Mouse (Mus musculus) thymus, adult 2 months (tissue): ENCODE measurements at regions not wholly inside any gene's neighbourhood (a gene's known extent, or its start where the extent isn't known, plus 50 kb on each side); places are given as distances from the start of the nearest gene placed in this dataset.

Experiments used
- CTCF ChIP-seq: fragments of 200-500 bp; IDR thresholded peaks from 2 replicates; pipeline ENCODE4 v1.5.1; 2012; ENCODE audit warnings: mild to moderate bottlenecking, control low read depth, low read length, moderate library complexity, borderline replicate concordance; ENCODE audit not compliant: control insufficient read depth, poor library complexity, insufficient read depth; ENCODE audit errors: extremely low read depth
- POLR2A ChIP-seq: fragments of 200-500 bp; IDR thresholded peaks from 2 replicates; pipeline ENCODE4 v1.6.1; 2012; ENCODE audit warnings: mild to moderate bottlenecking, low read length, control low read depth, moderate library complexity; ENCODE audit not compliant: control insufficient read depth, poor library complexity, insufficient read depth; ENCODE audit errors: extremely low read depth

DNA sequence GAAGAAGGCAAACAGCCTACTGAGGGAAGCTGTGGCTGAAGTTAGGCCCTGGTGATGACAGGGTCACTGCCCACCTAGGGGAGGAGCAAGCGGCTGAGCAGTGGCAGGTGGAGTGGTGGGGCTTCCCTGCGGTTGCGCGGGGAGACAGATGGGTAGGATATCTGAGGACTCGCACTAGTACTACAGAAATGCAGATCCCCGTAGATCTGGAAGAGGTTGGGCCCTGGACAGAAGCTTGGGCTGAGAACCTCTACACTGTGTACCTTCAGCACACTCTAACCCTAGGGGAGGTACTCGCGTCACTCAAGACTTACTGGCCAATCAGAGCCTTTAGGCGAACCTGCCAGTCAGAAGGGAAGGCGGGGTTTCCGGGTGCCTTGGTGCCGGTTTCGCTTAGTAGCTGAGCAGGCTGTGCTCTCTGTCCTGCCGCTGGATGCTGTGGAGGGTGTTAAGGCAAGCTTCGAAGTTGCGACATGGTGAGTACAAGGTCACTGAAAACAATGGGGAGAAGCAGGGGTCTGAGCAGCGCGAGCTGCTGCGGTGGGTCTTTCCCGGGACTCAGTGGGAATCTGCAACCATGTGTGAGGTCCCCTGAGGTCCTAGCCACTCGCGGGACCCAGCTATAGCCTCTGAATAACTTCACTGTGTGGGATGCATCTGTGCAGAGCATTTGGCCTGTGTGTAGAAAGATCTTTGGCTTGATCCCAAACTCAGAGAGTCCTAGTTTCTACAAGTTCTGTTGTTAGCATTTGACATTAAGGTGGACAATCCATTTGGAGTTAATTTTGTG, 56.7 kb upstream of the Gm15446 start:
- TF ChIP-seq POLR2A (peak; percentile 55), CTCF (no peak)
